Mouse (Mus musculus) R1 (cell line): ENCODE data around the gene Cerk.

ENCODE experiments used
- DNase-seq: peaks from one replicate; pipeline ENCODE4 v3.0.0-alpha.2; 2018; ENCODE audit warnings: low read depth, low spot score

Cerk gene

DNA sequence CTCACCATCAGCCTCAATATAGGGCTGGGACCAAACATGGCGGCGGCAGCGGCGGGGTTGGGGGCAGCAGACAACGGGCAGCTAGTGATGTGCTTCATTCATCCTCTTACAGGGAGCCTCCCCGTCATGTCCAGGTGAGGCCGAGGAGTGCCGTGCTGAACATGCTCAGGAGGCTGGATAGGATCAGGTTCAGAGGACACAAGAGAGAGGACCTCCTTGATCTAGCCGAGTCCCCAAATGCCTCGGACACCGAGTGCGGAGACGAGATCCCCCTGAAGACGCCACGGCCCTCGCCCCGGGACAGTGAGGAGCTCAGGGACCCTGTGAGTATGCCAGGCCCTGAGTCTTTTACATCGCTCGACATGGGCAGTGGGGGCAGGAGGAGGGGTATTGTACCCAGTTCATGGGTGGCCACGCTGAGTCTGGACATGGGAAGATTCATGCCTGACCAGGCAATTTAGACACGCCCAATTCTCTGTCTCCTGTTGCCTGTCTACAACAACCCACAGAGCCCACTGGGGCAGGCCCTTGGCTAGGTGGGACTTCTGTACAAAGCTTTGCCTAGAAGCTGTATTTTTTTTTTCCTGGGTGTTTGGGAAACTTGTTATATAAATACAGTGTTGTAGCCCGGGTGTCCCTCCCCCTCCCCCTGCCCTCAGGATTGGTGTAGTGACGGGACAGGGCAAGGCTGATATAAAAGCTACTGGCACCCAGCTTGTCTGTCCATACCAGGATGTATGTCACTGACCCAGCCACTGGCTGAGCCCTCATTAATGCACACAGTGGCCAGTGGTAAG, 94.5 kb downstream of the Cerk start:
- no peak for DNase-seq

DNA sequence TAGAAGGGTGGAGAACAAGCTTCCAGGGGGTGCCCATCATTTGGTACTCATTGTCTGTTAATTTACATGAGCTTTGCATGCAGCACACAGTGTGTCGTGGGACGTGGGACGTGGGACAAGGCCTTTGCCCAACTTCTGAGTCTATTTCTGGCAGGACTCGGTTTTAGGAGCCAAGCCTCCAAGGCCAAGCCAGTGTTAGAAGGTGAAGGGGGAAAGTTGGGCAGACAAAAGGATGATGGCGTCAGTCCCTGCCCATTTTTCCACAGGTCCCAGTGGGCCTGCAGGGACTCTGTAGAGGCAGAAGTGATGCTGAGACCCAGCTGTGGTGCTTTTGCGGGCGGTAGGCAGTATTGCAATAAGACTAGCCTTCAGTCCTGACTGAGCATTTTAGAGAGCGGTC, 95.4 kb downstream of the Cerk start:
- no peak for DNase-seq

GRCm38 (mm10) chr15:86089991-86090529, 95.9 kb downstream of the Cerk start:
- no peak for DNase-seq
